Mouse (Mus musculus): ENCODE results near the gene Pik3r5. TPM values are rescaled to one million over a fixed set of nuclear protein-coding genes. Genes with fewer than 3 reads are reported as not detected.

Gene Pik3r5
- total RNA-seq, 1 experiment: 0.94 TPM

DNA sequence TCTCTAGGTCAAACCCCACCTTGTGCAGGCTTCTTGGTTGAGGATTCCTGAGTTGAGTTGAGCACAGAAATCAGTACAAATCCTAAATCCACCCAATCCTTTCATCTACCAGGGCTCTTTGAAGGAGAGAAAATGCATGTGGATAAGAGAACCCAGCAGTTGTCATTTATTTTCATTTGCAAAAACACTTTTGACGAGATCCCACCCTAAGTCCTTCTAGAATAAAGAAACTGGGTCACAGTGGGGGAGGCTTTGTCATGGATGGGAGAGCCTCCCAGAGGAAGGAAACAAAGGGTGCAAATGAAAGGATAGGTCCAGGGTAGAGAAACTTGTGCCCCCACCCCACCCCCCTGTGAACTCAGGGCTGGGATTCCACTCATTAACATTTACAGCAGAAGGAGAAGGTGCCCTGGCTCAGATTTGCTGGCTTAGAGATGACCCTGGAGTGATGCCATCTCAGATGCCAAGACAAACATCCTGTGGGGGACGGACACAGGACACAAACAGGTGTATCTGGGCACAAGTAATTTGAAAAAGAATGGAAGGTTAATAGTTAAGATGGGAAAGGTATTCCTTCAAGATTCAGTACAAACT is 37.9 kb upstream of the Pik3r5 start:
- no peak overlapping the region for H3K9ac ChIP-seq (ENCODE audit: insufficient read depth, low read depth, low read length, poor library complexity, severe bottlenecking)
- peaks cover 0 to 41% of the 10 kb centered on the region in 2 experiments; a peak in 3 of 4 replicates for H3K4me1 ChIP-seq (ENCODE audit: control insufficient read depth in 2 of 2, insufficient read depth in 2 of 2, low read length in 2 of 2, poor library complexity in 1 of 2)
- H3K36me3 ChIP-seq (ENCODE audit: control insufficient read depth, insufficient read depth, low read length, poor library complexity, severe bottlenecking): peaks cover 4% of the 10 kb centered on the region; the same call in 1 of the 2 replicates
- peak overlapping the region; percentile 79 for H3K27ac ChIP-seq (ENCODE audit: insufficient read depth, low read depth, low read length, poor library complexity, severe bottlenecking)
- peak; percentile 82 for DNase-seq (ENCODE audit: low read depth, low spot score)
- H3K4me3 ChIP-seq (ENCODE audit: insufficient read depth in 1 of 2, low read depth in 1 of 2, low read length in 2 of 2, poor library complexity in 1 of 2, severe bottlenecking in 1 of 2): no peak overlapping the region
- in situ Hi-C loops (cut with MboI; ENCODE audit: low sequenced_read_pairs in 2 of 2, unreplicated experiment in 2 of 2): no loop called here
- no peaks in the 10 kb centered on the region for H3K9me3 ChIP-seq (ENCODE audit: control insufficient read depth, insufficient read depth, low read depth, low read length)
- TF ChIP-seq ZNF384 (IDR thresholded peaks at IDR 0.05; ENCODE audit: low read depth, low read length) (no peak), ZC3H11A (IDR thresholded peaks at IDR 0.05; ENCODE audit: borderline replicate concordance, low read depth, low read length) (no peak), HCFC1 (IDR thresholded peaks at IDR 0.05; ENCODE audit: borderline replicate concordance, insufficient read depth, low read length) (no peak), MAFK (IDR thresholded peaks at IDR 0.05; ENCODE audit: insufficient read depth, low read depth, low read length) (no peak), CHD2 (IDR thresholded peaks at IDR 0.05; ENCODE audit: low read depth, low read length) (no peak; the same call in 1 of the 2 replicates)

DNA sequence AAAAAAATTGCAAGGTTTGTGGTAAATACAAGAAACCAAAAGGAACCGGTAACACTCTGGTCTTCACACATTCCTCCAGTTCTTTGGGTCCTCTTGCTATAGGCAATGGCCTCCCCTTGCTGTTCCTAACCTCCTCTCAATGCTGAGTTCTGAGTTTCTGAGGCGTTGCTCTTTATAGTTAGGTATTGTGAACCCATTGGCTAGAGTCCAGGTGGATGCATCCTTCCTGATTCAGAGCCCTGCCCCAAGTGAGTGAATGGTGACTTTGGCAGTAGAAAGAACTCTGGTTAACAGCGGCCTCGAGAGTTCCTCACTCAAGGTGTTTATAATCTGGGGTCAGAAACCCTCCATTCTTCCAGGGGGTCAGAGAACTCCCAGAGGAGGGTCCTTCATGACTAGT is 37.2 kb upstream of the Pik3r5 start:
- no peak overlapping the region; the same call in 1 of the 2 replicates for H3K27ac ChIP-seq (ENCODE audit: insufficient read depth, low read depth, low read length, poor library complexity, severe bottlenecking)
- in situ Hi-C loops (cut with MboI; ENCODE audit: low sequenced_read_pairs in 2 of 2, unreplicated experiment in 2 of 2): no loop called here
- no peak overlapping the region for H3K4me3 ChIP-seq (ENCODE audit: insufficient read depth in 1 of 2, low read depth in 1 of 2, low read length in 2 of 2, poor library complexity in 1 of 2, severe bottlenecking in 1 of 2)
- H3K4me1 ChIP-seq (ENCODE audit: control insufficient read depth in 2 of 2, insufficient read depth in 2 of 2, low read length in 2 of 2, poor library complexity in 1 of 2): peaks cover 0 to 39% of the 10 kb centered on the region in 2 experiments; a peak in 3 of 4 replicates
- H3K9ac ChIP-seq (ENCODE audit: insufficient read depth, low read depth, low read length, poor library complexity, severe bottlenecking): no peak overlapping the region
- no peaks in the 10 kb centered on the region for H3K9me3 ChIP-seq (ENCODE audit: control insufficient read depth, insufficient read depth, low read depth, low read length)
- DNase-seq (ENCODE audit: low read depth, low spot score): no peak
- TF ChIP-seq HCFC1 (IDR thresholded peaks at IDR 0.05; ENCODE audit: borderline replicate concordance, insufficient read depth, low read length): no peak
- TF ChIP-seq ZC3H11A (IDR thresholded peaks at IDR 0.05; ENCODE audit: borderline replicate concordance, low read depth, low read length): no peak
- no peak for TF ChIP-seq CHD2 (IDR thresholded peaks at IDR 0.05; ENCODE audit: low read depth, low read length)
- no peak for TF ChIP-seq MAFK (IDR thresholded peaks at IDR 0.05; ENCODE audit: insufficient read depth, low read depth, low read length)
- no peak for TF ChIP-seq ZNF384 (IDR thresholded peaks at IDR 0.05; ENCODE audit: low read depth, low read length)
- H3K36me3 ChIP-seq (ENCODE audit: control insufficient read depth, insufficient read depth, low read length, poor library complexity, severe bottlenecking): peaks cover 4% of the 10 kb centered on the region; the same call in 1 of the 2 replicates

DNA sequence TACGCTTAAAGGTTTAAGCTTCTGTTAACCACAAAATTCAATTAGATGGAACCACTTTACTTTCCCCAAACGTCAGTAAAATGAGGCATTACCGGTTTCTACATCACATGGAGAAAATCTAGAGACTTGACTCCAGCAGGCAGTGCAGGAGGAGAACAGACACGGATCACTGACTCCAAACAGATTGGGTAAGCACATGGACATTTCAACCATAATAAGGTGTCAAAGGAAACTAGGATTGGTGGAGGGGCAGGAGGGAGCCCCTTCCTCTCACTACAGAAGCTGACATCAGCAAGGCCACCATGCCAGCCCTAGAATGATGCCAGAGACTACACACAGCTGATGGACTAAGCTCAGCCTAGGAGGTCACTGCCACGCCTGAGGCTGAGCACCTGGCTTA is 36.4 kb upstream of the Pik3r5 start:
- DNase-seq (ENCODE audit: low read depth, low spot score): no peak
- H3K27ac ChIP-seq (ENCODE audit: insufficient read depth, low read depth, low read length, poor library complexity, severe bottlenecking): no peak overlapping the region
- TF ChIP-seq MAFK (IDR thresholded peaks at IDR 0.05; ENCODE audit: insufficient read depth, low read depth, low read length) (no peak), ZNF384 (IDR thresholded peaks at IDR 0.05; ENCODE audit: low read depth, low read length) (no peak), HCFC1 (IDR thresholded peaks at IDR 0.05; ENCODE audit: borderline replicate concordance, insufficient read depth, low read length) (no peak), ZC3H11A (IDR thresholded peaks at IDR 0.05; ENCODE audit: borderline replicate concordance, low read depth, low read length) (no peak), CHD2 (IDR thresholded peaks at IDR 0.05; ENCODE audit: low read depth, low read length) (no peak)
- peaks cover 0 to 35% of the 10 kb centered on the region in 2 experiments; a peak in 3 of 4 replicates for H3K4me1 ChIP-seq (ENCODE audit: control insufficient read depth in 2 of 2, insufficient read depth in 2 of 2, low read length in 2 of 2, poor library complexity in 1 of 2)
- no peak overlapping the region for H3K4me3 ChIP-seq (ENCODE audit: insufficient read depth in 1 of 2, low read depth in 1 of 2, low read length in 2 of 2, poor library complexity in 1 of 2, severe bottlenecking in 1 of 2)
- H3K9ac ChIP-seq (ENCODE audit: insufficient read depth, low read depth, low read length, poor library complexity, severe bottlenecking): no peak overlapping the region
- peaks cover 4% of the 10 kb centered on the region; the same call in 1 of the 2 replicates for H3K36me3 ChIP-seq (ENCODE audit: control insufficient read depth, insufficient read depth, low read length, poor library complexity, severe bottlenecking)
- in situ Hi-C loops (cut with MboI; ENCODE audit: low sequenced_read_pairs in 2 of 2, unreplicated experiment in 2 of 2): no loop called here
- no peaks in the 10 kb centered on the region for H3K9me3 ChIP-seq (ENCODE audit: control insufficient read depth, insufficient read depth, low read depth, low read length)

DNA sequence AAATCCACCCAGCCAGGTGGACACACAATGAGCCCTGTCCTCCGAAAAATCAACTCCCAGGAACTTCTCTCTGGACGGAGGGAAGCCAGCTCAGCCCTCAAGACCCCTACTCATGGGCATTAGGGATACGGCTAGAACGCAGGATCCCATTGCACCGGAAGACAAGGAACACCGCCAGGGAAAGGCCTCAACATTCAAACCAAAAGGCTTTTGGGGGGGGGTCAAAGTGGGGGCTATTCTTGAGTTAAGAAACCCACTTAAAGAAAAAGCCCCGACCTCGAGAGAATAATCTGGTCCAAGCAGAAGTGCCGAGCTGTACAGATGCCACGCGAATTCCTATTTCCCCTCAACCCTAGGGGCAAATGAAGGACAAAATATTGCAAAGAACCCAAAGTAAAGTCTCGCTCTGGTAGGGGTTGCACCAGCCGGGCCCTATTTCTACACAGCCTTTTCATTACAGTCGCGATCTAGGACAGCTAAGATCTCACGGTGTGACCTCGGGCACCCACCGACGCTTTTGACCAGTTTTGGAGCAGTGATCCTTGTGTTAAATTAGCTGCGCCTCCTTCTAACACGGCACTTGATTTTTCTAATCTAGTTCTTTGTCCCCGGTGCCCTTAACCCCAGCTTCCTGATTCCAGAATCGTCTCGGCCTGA is 32.9 kb upstream of the Pik3r5 start:
- Histone ChIP-seq H3K36me3 (ENCODE audit: control insufficient read depth, insufficient read depth, low read length, poor library complexity, severe bottlenecking) (peaks cover 4% of the 10 kb centered on the region; the same call in 1 of the 2 replicates), H3K9ac (ENCODE audit: insufficient read depth, low read depth, low read length, poor library complexity, severe bottlenecking) (peak overlapping the region; percentile 55; the same call in 1 of the 2 replicates)
- in situ Hi-C loops (cut with MboI; ENCODE audit: low sequenced_read_pairs in 2 of 2, unreplicated experiment in 2 of 2): no loop called here

More for the DNA sequence above, 32.9 kb upstream of the Pik3r5 start:
- Histone ChIP-seq H3K27ac (ENCODE audit: insufficient read depth, low read depth, low read length, poor library complexity, severe bottlenecking) (no peak overlapping the region), H3K9me3 (ENCODE audit: control insufficient read depth, insufficient read depth, low read depth, low read length) (no peaks in the 10 kb centered on the region), H3K4me3 (ENCODE audit: insufficient read depth in 1 of 2, low read depth in 1 of 2, low read length in 2 of 2, poor library complexity in 1 of 2, severe bottlenecking in 1 of 2) (peak overlapping the region; percentile 58 to 84), H3K4me1 (ENCODE audit: control insufficient read depth in 2 of 2, insufficient read depth in 2 of 2, low read length in 2 of 2, poor library complexity in 1 of 2) (peaks cover 0 to 25% of the 10 kb centered on the region in 2 experiments; a peak in 2 of 4 replicates)
- DNase-seq (ENCODE audit: low read depth, low spot score): no peak
- TF ChIP-seq CHD2 (IDR thresholded peaks at IDR 0.05; ENCODE audit: low read depth, low read length) (no peak), ZC3H11A (IDR thresholded peaks at IDR 0.05; ENCODE audit: borderline replicate concordance, low read depth, low read length) (no peak), ZNF384 (IDR thresholded peaks at IDR 0.05; ENCODE audit: low read depth, low read length) (no peak), MAFK (IDR thresholded peaks at IDR 0.05; ENCODE audit: insufficient read depth, low read depth, low read length) (no peak), HCFC1 (IDR thresholded peaks at IDR 0.05; ENCODE audit: borderline replicate concordance, insufficient read depth, low read length) (no peak)
